Mouse (Mus musculus) thymus, postnatal 0 days (tissue): ENCODE data around the gene Rab8b. TPM values are rescaled to one million over a fixed set of nuclear protein-coding genes. Genes with fewer than 3 reads are reported as not detected.
A peak's percentile ranks its signal among the peaks of the same experiment; 100 is the strongest.
"Not testable (repeated sequence)": the region's sequence is repeated elsewhere in the genome, so short reads cannot be mapped to it uniquely, and the experiment has no call there.

Experiments
- DNase-seq: peaks from one replicate; pipeline ENCODE4 v3.0.0-alpha.2; 2015; ENCODE audit warnings: low spot score
- polyA plus RNA-seq: library from polyadenylated mRNA; unstranded; fragments of >200 nt; fragmentation: Nextera tagmentation; extraction: Ambion mirVana; gene quantifications from 2 replicates; pipeline ENCODE4 v1.2.1, GENCODE M21; 2015

Rab8b gene
- polyA plus RNA-seq, 1 experiment from 2014 or later, result 25.8 TPM

- no peak for DNase-seq
Measured at GRCm38 (mm10) chr9:66850966-66851365, 68.5 kb downstream of the Rab8b start.

GRCm38 (mm10) chr9:66846822-66847221 is 72.7 kb downstream of the Rab8b start:
- DNase-seq, result no peak

- DNase-seq, result no peak
Measured at GRCm38 (mm10) chr9:66835097-66835480, 84.4 kb downstream of the Rab8b start.

- peak; percentile 99 for DNase-seq
Measured at GRCm38 (mm10) chr9:66834318-66835096, 85.0 kb downstream of the Rab8b start, which contains the start of gene Aph1c. Gene Aph1c (minus strand): TSS chr9:66834726.

GRCm38 (mm10) chr9:66833851-66834250 is 85.6 kb downstream of the Rab8b start:
- DNase-seq, result peak; percentile 5

- DNase-seq, result no peak
Measured at GRCm38 (mm10) chr9:66832366-66832908, 87.0 kb downstream of the Rab8b start.

GRCm38 (mm10) chr9:66825990-66826389 is 93.5 kb downstream of the Rab8b start:
- DNase-seq, result peak; percentile 70

- DNase-seq, result peak; percentile 14
Measured at GRCm38 (mm10) chr9:66822255-66822654, 97.2 kb downstream of the Rab8b start.

GRCm38 (mm10) chr9:66820996-66821395 is 98.5 kb downstream of the Rab8b start:
- DNase-seq, result peak; percentile 19

GRCm38 (mm10) chr9:66813392-66813791 is 106.1 kb downstream of the Rab8b start:
- DNase-seq, result peak; percentile 47

- not testable (repeated sequence) for DNase-seq
Measured at GRCm38 (mm10) chr9:66805951-66806350, 113.5 kb downstream of the Rab8b start.

GRCm38 (mm10) chr9:66801947-66802346 is 117.5 kb downstream of the Rab8b start:
- no peak for DNase-seq

GRCm38 (mm10) chr9:66796739-66797138 is 122.7 kb downstream of the Rab8b start, which contains the start of gene Gm10647:
Gene Gm10647 (plus strand): TSS chr9:66797039.
- DNase-seq, result no peak

GRCm38 (mm10) chr9:66795464-66796324 is 123.8 kb downstream of the Rab8b start, which contains the start of gene Aph1b:
Gene Aph1b (minus strand): TSS chr9:66795490.
- DNase-seq, result peak; percentile 96

GRCm38 (mm10) chr9:66794629-66795463 is 124.6 kb downstream of the Rab8b start:
- DNase-seq, result no peak

Other genes with a start within 250 kb of the Rab8b start
- 1.5 and 2.4 TPM in 2 replicates for gene Car12, start 206.0 kb downstream of the Rab8b start, polyA plus RNA-seq
- gene Aph1b, start 124.2 kb downstream of the Rab8b start, polyA plus RNA-seq, result 1.5 and 1.8 TPM in 2 replicates
- 0.21 TPM in 1 of 2 replicates, not detected in the other for gene Gm10647, start 122.6 kb downstream of the Rab8b start, polyA plus RNA-seq
- gene Aph1c, start 85.0 kb downstream of the Rab8b start, polyA plus RNA-seq, result 2.1 and 3.5 TPM in 2 replicates
- gene Rps27l, start 26.4 kb upstream of the Rab8b start, polyA plus RNA-seq, result 828 and 912 TPM in 2 replicates
- gene Lactb, start 55.8 kb upstream of the Rab8b start, polyA plus RNA-seq, result 9.8 and 10.9 TPM in 2 replicates
- 88.5 and 91.4 TPM in 2 replicates for gene Tpm1, start 129.7 kb upstream of the Rab8b start, polyA plus RNA-seq